Mouse (Mus musculus) right cerebral cortex, postnatal 25 days (tissue): Measurements from ENCODE around the gene Cox7a1.
"Not testable (repeated sequence)": the region's sequence is repeated elsewhere in the genome, so short reads cannot be mapped to it uniquely, and the experiment has no call there.

Source experiments
- DNase-seq: peaks from one replicate; pipeline ENCODE4 v3.0.0; 2022

Cox7a1 gene

GRCm38 (mm10) chr7:30183879-30184289 lies at the start of gene Cox7a1:
Gene Cox7a1 (plus strand): TSS chr7:30184144.
- peak; percentile 45 for DNase-seq

GRCm38 (mm10) chr7:30136826-30137225 lies 47.1 kb upstream of the Cox7a1 start:
- no peak for DNase-seq

- no peak for DNase-seq
These were observed 40.8 kb upstream of the Cox7a1 start for GRCm38 (mm10) chr7:30143170-30143554.

- DNase-seq, result peak; percentile 77
These were observed 40.3 kb upstream of the Cox7a1 start for GRCm38 (mm10) chr7:30143555-30144209.

GRCm38 (mm10) chr7:30147011-30147410 lies 36.9 kb upstream of the Cox7a1 start:
- no peak for DNase-seq

- no peak for DNase-seq
These were observed 29.9 kb upstream of the Cox7a1 start for GRCm38 (mm10) chr7:30154040-30154439.

GRCm38 (mm10) chr7:30155507-30155906 lies 28.4 kb upstream of the Cox7a1 start:
- DNase-seq, result no peak

GRCm38 (mm10) chr7:30163113-30163512 lies 20.8 kb upstream of the Cox7a1 start:
- DNase-seq, result no peak

- no peak for DNase-seq
These were observed 19.2 kb upstream of the Cox7a1 start for GRCm38 (mm10) chr7:30164745-30165144.

- no peak for DNase-seq
These were observed 14.9 kb upstream of the Cox7a1 start for GRCm38 (mm10) chr7:30168914-30169582.

- peak; percentile 91 for DNase-seq
These were observed 14.2 kb upstream of the Cox7a1 start, which contains the start of gene Zfp146 for GRCm38 (mm10) chr7:30169583-30170282. Gene Zfp146 (minus strand): TSS chr7:30169750.

GRCm38 (mm10) chr7:30170283-30170951 lies 13.5 kb upstream of the Cox7a1 start:
- DNase-seq, result no peak

GRCm38 (mm10) chr7:30176474-30176873 lies 7.5 kb upstream of the Cox7a1 start:
- DNase-seq, result no peak

GRCm38 (mm10) chr7:30178256-30178655 lies 5.7 kb upstream of the Cox7a1 start:
- no peak for DNase-seq

GRCm38 (mm10) chr7:30181308-30181707 lies 2.6 kb upstream of the Cox7a1 start:
- peak; percentile 67 for DNase-seq

- not testable (repeated sequence) for DNase-seq
These were observed 2.0 kb upstream of the Cox7a1 start for GRCm38 (mm10) chr7:30181929-30182328.

- not testable (repeated sequence) for DNase-seq
These were observed 755 bp upstream of the Cox7a1 start for GRCm38 (mm10) chr7:30183189-30183588.

GRCm38 (mm10) chr7:30184641-30185348 lies 851 bp downstream of the Cox7a1 start:
- no peak for DNase-seq

GRCm38 (mm10) chr7:30188344-30189115 lies 4.6 kb downstream of the Cox7a1 start:
- no peak for DNase-seq

- DNase-seq, result no peak
These were observed 5.2 kb downstream of the Cox7a1 start for GRCm38 (mm10) chr7:30189116-30189491.

- DNase-seq, result no peak
These were observed 8.1 kb downstream of the Cox7a1 start for GRCm38 (mm10) chr7:30192088-30192487.

- no peak for DNase-seq
These were observed 9.1 kb downstream of the Cox7a1 start for GRCm38 (mm10) chr7:30193013-30193412.
